Mouse (Mus musculus) hindbrain, embryonic 16.5 days (tissue): ENCODE measurements around the gene Osbpl3. TPM values are rescaled to one million over a fixed set of nuclear protein-coding genes. Genes with fewer than 3 reads are reported as not detected.

Source experiments
- ATAC-seq: fragments of 200-750 bp; cut with Nextera tagmentation; 2 replicates; pipeline ENCODE4 v1.8.0; 2017; ENCODE audit warnings: moderate TSS enrichment, moderate library complexity
- H3K27ac ChIP-seq: fragments of 300-500 bp; sonication (generic); 2 replicates; pipeline ENCODE4 v1.5.1; 2014; ENCODE audit warnings: low read depth, mild to moderate bottlenecking, control low read depth, low read length, moderate library complexity
- H3K27me3 ChIP-seq: fragments of 300-500 bp; sonication (generic); replicated peaks from 2 replicates; pipeline ENCODE4 v1.6.1; 2014; ENCODE audit warnings: low read length; ENCODE audit not compliant: control insufficient read depth, insufficient read depth
- H3K36me3 ChIP-seq: fragments of 300-500 bp; sonication (generic); 2 replicates; pipeline ENCODE4 v1.6.1; 2014; ENCODE audit warnings: mild to moderate bottlenecking, low read length, moderate library complexity, mixed read lengths; ENCODE audit not compliant: control insufficient read depth, insufficient read depth
- H3K4me1 ChIP-seq: fragments of 300-500 bp; sonication (generic); 2 replicates; pipeline ENCODE4 v1.6.1; 2014; ENCODE audit warnings: low read depth, low read length; ENCODE audit not compliant: control insufficient read depth, insufficient read depth
- H3K4me2 ChIP-seq: fragments of 300-500 bp; sonication (generic); 2 replicates; pipeline ENCODE4 v1.6.1; 2014; ENCODE audit warnings: mild to moderate bottlenecking, low read length, control low read depth, moderate library complexity
- H3K4me3 ChIP-seq: fragments of 300-500 bp; sonication (generic); 2 replicates; pipeline ENCODE4 v1.5.1; 2014; ENCODE audit warnings: mild to moderate bottlenecking, low read length, control low read depth, moderate library complexity
- H3K9ac ChIP-seq: fragments of 300-500 bp; sonication (generic); 2 replicates; pipeline ENCODE4 v1.6.1; 2014; ENCODE audit warnings: low read depth, mild to moderate bottlenecking, control low read depth, low read length, moderate library complexity
- H3K9me3 ChIP-seq: fragments of 300-500 bp; sonication (generic); 2 replicates; pipeline ENCODE4 v1.6.1; 2014; ENCODE audit warnings: mild to moderate bottlenecking, low read length, moderate library complexity; ENCODE audit not compliant: control insufficient read depth
- WGBS: fragments of 180-500 bp; shearing (Covaris S2); extraction: QIAGEN DNeasy Blood & Tissue Kit; methylation state at CpG from one replicate; pipeline ENCODE4 v1.1.7; 2014; 5-methylcytosine and 5-hydroxymethylcytosine counted together
- polyA plus RNA-seq: library from polyadenylated mRNA; unstranded; fragments of >200 nt; fragmentation: Nextera tagmentation; extraction: Ambion mirVana; gene quantifications from 2 replicates; pipeline ENCODE4 v1.2.1, GENCODE M21; 2015

Gene Osbpl3
- polyA plus RNA-seq, 1 experiment from 2014 or later, result 4.5 TPM

GRCm38 (mm10) chr6:50340226-50340906, 115.6 kb downstream of the Osbpl3 start:
- Histone ChIP-seq H3K4me3 (no peak overlapping the region), H3K9me3 (no peaks in the 10 kb centered on the region), H3K9ac (no peak overlapping the region), H3K36me3 (no peaks in the 10 kb centered on the region), H3K27ac (no peak overlapping the region), H3K27me3 (no peaks in the 10 kb centered on the region), H3K4me2 (no peak overlapping the region), H3K4me1 (no peaks in the 10 kb centered on the region)
- ATAC-seq, result no peak
- 75% methylated on average over 5 of the region's 5 CpGs for WGBS

DNA sequence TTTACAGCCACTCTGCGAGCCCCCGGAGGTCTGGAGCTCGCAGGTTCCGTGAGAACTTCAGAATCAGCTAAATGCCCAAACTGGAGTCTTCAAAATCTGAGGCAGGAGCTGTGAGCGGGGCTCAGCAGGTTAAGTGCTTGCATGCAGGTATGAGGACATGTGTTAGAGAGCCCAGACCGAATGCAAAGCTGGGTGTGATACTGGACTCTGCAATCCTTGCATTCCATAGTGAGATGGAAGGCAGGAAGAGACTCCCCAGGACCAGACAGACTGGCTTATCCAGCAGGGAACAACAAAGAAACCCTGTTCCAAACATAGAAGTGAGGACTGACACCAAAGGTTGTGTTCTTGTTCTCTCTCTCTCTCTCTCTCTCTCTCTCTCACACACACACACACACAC, 118.6 kb downstream of the Osbpl3 start:
- Histone ChIP-seq H3K9ac (no peak overlapping the region), H3K4me3 (no peak overlapping the region), H3K27me3 (no peaks in the 10 kb centered on the region), H3K27ac (no peak overlapping the region), H3K9me3 (no peaks in the 10 kb centered on the region), H3K4me1 (no peaks in the 10 kb centered on the region), H3K36me3 (no peaks in the 10 kb centered on the region), H3K4me2 (no peak overlapping the region)
- ATAC-seq, result no peak
- 83% methylated on average over 6 of the region's 6 CpGs for WGBS

DNA sequence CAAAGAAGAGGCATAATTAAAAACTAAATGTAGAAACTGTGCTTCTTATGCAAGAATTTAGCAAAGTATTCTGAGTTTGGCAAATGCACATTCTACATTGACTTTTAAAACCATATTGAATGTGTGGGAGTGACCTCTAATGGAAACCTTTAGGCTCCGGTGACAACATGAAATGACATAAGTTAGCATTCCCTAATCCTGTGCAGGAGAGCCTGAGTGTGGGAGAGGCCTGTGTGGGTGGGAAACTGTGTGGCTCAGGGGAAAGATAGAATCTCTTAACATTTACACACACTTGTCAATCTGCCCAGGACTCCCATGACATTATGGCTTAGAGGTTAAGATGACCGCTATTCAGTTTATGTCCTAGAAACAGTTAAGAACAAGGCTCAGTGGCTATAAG, 119.6 kb downstream of the Osbpl3 start:
- Histone ChIP-seq H3K9me3 (no peaks in the 10 kb centered on the region), H3K4me2 (no peak overlapping the region), H3K9ac (no peak overlapping the region), H3K27ac (no peak overlapping the region), H3K36me3 (no peaks in the 10 kb centered on the region), H3K4me3 (no peak overlapping the region), H3K4me1 (no peaks in the 10 kb centered on the region), H3K27me3 (no peaks in the 10 kb centered on the region)
- ATAC-seq, result no peak
- 91% methylated on average over 2 of the region's 2 CpGs for WGBS

GRCm38 (mm10) chr6:50334846-50335821, 120.9 kb downstream of the Osbpl3 start:
- no peak overlapping the region for H3K4me2 ChIP-seq
- no peak overlapping the region for H3K27ac ChIP-seq
- no peaks in the 10 kb centered on the region for H3K27me3 ChIP-seq
- H3K4me1 ChIP-seq, result no peaks in the 10 kb centered on the region
- no peaks in the 10 kb centered on the region for H3K9me3 ChIP-seq
- 93% methylated on average over 15 of the region's 15 CpGs for WGBS
- ATAC-seq, result no peak
- no peaks in the 10 kb centered on the region for H3K36me3 ChIP-seq
- no peak overlapping the region for H3K4me3 ChIP-seq
- H3K9ac ChIP-seq, result no peak overlapping the region

DNA sequence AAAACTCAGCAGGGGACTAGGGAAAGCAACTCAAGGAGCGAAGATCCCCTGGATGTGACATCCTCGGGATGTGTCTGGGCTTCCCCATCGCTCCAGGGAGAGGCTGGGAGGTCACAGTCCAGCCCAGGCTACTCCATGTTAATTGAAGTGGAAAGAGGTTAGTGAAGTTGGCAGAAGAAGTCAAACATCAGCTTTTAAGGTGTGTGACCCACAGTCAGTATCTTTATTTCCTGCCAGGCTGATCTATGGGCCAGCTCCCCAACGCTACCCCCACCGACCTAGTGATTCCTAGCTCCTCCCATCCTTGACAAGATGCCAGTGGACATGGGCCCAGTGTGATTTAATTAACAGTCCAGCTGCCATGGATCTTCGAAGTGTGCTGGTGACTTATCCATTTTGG, 122.7 kb downstream of the Osbpl3 start:
- Histone ChIP-seq H3K4me2 (no peak overlapping the region), H3K9ac (no peak overlapping the region), H3K9me3 (no peaks in the 10 kb centered on the region), H3K4me3 (no peak overlapping the region), H3K27me3 (no peaks in the 10 kb centered on the region), H3K36me3 (no peaks in the 10 kb centered on the region), H3K4me1 (no peaks in the 10 kb centered on the region), H3K27ac (no peak overlapping the region)
- WGBS, result 77% methylated on average over 6 of the region's 6 CpGs
- ATAC-seq, result no peak

GRCm38 (mm10) chr6:50331477-50331876, 124.5 kb downstream of the Osbpl3 start:
- 92% methylated on average over 2 of the region's 2 CpGs for WGBS

GRCm38 (mm10) chr6:50329380-50329779, 126.6 kb downstream of the Osbpl3 start:
- H3K27ac ChIP-seq, result no peak overlapping the region
- H3K9me3 ChIP-seq, result no peaks in the 10 kb centered on the region
- no peaks in the 10 kb centered on the region for H3K27me3 ChIP-seq
- no peaks in the 10 kb centered on the region for H3K36me3 ChIP-seq
- H3K9ac ChIP-seq, result no peak overlapping the region
- no peak for ATAC-seq
- H3K4me1 ChIP-seq, result no peaks in the 10 kb centered on the region
- 70% methylated on average over 8 of the region's 8 CpGs for WGBS
- H3K4me3 ChIP-seq, result no peak overlapping the region
- no peak overlapping the region for H3K4me2 ChIP-seq

More at GRCm38 (mm10) chr6:50331477-50331876, 124.5 kb downstream of the Osbpl3 start:
- no peaks in the 10 kb centered on the region for H3K36me3 ChIP-seq
- no peak overlapping the region for H3K27ac ChIP-seq
- H3K27me3 ChIP-seq, result no peaks in the 10 kb centered on the region
- no peak overlapping the region for H3K4me2 ChIP-seq
- no peaks in the 10 kb centered on the region for H3K4me1 ChIP-seq
- no peaks in the 10 kb centered on the region for H3K9me3 ChIP-seq
- no peak overlapping the region for H3K9ac ChIP-seq
- H3K4me3 ChIP-seq, result no peak overlapping the region
- no peak for ATAC-seq

- Histone ChIP-seq H3K4me2 (no peak overlapping the region), H3K9me3 (no peaks in the 10 kb centered on the region), H3K27ac (no peak overlapping the region), H3K4me1 (no peaks in the 10 kb centered on the region), H3K36me3 (no peaks in the 10 kb centered on the region), H3K9ac (no peak overlapping the region), H3K27me3 (no peaks in the 10 kb centered on the region), H3K4me3 (no peak overlapping the region)
- ATAC-seq, result no peak
- 41% methylated on average over 7 of the region's 7 CpGs for WGBS
These were observed 127.1 kb downstream of the Osbpl3 start for GRCm38 (mm10) chr6:50328901-50329300.

DNA sequence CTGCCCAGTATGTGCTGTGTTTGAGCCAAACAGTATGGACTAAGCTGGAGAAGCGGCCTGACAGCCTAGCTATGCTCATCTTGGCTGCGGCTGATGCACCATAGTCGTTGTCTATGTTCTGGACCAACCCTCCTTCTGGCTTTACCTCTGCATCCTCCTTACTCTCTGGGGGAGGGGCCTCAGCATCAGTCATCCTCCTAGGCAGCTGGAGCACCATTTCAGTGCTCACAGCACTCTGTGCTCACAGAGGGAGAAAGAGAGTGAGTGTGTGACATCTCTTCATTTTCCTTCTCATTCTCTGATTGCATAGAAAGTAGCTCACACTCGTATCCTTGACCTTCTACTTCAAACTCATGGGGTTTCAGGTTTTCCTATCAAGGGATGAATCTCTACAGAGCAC, 129.8 kb downstream of the Osbpl3 start:
- WGBS, result 87% methylated on average over 4 of the region's 4 CpGs
- Histone ChIP-seq H3K36me3 (no peaks in the 10 kb centered on the region), H3K9ac (no peak overlapping the region), H3K4me1 (no peaks in the 10 kb centered on the region), H3K9me3 (no peaks in the 10 kb centered on the region), H3K4me3 (no peak overlapping the region), H3K27me3 (no peaks in the 10 kb centered on the region), H3K27ac (no peak overlapping the region), H3K4me2 (no peak overlapping the region)
- no peak for ATAC-seq
